Mouse (Mus musculus): ENCODE measurements around the gene Il9r.
A peak's percentile ranks its signal among the peaks of the same experiment; 100 is the strongest.

The Il9r gene

GRCm38 (mm10) chr11:32157791-32158594, 42.1 kb downstream of the Il9r start:
- no peak for DNase-seq (ENCODE audit: low read depth)

DNA sequence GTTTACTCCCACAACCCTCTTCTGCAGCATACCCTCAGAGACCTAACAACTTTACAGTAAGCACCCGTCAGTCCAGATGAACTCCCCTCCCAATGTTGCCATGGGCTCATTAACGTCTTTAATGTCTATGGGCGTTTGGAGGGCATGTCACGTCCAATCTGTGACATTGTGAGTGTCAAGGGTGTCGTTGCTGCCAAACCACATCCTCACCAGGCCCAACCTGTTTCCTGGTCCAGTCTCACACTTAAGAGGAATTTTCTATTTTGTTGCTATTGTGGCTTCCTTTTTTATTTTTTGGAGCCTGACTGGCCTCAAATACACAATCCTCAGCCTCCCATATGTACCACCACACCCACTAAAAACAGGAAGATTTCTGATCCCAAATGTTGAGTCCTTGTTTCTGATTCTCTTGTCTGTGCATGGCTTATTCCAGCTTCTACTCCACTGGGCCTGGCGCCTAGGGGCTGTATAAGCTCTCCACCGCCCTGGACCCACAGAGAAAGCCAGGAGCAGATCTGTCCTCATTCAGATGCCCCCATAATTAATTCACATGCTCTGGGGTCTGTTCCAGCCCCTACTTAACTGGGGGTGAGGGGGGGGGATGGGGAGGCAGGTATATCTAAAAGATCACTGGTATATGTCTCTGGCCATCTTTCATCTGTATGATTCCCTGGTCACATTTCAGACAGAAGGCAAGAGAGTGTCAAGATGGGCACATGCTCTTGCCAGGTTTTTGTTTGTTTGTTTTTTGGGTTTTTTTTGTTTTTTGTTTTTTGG, 43.0 kb downstream of the Il9r start:
- DNase-seq (ENCODE audit: low read depth) = no peak

DNA sequence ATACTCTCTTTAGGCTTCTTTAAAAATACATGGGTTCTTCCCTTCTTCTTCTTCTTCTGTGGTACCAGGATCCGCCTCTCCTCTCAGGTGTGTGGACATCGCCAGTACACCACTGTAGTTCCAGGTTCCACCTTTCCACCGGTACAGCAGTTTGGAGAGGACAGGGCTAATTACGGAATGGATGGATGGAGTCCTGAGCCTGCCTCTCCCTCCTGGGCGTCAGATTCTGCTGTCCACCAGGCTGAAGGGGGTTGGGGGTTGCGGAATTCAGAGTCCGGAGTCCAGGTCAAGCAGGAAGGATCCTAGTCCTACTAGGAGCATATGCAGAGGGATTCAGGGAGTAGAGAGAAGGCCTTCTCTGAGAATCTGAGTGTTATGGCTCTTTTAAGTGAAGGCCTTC, 46.9 kb downstream of the Il9r start:
- DNase-seq (ENCODE audit: low read depth) = no peak

- peak; percentile 44 for DNase-seq (ENCODE audit: low read depth)
Observed at GRCm38 (mm10) chr11:32152814-32153213, 47.3 kb downstream of the Il9r start.

GRCm38 (mm10) chr11:32151243-32151642, 48.8 kb downstream of the Il9r start:
- DNase-seq (ENCODE audit: low read depth) = no peak

- no peak for DNase-seq (ENCODE audit: low read depth)
Observed at GRCm38 (mm10) chr11:32149605-32150004, 50.5 kb downstream of the Il9r start.

- DNase-seq (ENCODE audit: low read depth) = no peak
Observed at GRCm38 (mm10) chr11:32142771-32143170, 57.3 kb downstream of the Il9r start.

GRCm38 (mm10) chr11:32141627-32142586, 58.2 kb downstream of the Il9r start:
- DNase-seq (ENCODE audit: low read depth) = no peak

DNA sequence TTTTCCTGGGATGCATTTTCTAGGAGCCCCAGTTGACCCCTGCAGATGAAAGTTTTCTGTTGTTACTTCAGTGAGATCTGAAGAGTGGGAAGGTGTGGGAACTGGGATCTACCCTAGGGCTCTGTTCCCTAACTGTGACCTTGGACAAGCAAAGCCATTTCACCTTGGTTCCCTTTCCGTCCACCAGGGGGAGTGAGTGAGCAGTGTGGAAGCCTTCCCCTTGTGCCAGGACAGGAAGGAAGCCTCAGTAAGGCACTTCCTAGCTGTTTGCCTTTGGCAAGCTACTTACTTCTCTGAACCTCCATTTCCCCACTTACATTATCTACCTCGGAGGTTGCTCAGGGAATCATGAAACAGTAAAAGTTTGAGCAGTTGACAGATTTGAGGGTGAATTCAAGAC, 59.0 kb downstream of the Il9r start:
- DNase-seq (ENCODE audit: low read depth) = peak; percentile 88

DNA sequence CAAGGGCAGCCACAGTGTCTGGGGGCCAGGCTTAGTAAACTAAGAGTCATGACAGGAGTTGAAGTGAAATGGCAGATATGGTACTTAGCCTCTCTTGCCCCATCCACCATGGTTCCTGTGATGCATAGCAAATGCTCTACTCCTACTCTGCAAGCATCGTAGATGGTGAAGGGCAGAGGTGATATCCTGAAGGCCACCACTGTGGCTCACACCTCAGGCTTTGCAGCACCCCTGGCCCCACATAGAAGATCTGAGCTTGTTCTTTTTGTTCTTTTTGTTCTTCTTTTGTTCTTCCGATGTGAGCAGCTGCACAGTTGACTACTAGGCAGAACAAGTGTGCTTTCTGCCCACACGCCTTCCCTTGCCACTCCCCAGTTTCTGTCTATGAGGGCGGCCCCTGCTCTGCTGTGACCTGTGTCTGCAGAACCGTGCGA, 60.5 kb downstream of the Il9r start:
- peak; percentile 59 for DNase-seq (ENCODE audit: low read depth)

DNA sequence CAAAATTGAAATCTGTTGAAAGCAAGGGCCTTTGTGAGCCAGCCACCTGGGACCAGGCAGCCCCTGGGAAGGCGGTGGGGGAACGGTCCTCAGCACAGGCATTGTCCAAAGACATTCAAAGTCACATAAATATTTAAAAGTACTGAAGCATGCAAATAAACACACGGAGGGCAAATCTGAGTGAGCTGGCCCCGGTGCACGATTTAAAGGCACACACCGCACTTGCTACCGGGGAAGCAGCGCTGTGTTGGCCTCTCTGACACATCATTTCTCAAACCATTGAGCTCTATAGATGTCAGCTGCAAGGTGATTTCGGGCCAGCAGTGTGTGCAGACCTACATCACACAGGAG, 61.5 kb downstream of the Il9r start:
- no peak for DNase-seq (ENCODE audit: low read depth)

- DNase-seq (ENCODE audit: low read depth) = peak; percentile 42
Observed at GRCm38 (mm10) chr11:32137719-32138613, 62.1 kb downstream of the Il9r start.

All from naive thymus-derived CD4-positive, alpha-beta T cell, adult 2 months (primary cell).